Mouse (Mus musculus): ENCODE measurements around the gene Cd47. TPM values are rescaled to one million over a fixed set of nuclear protein-coding genes. Genes with fewer than 3 reads are reported as not detected.

Cd47 gene
- polyA plus RNA-seq, 1 experiment = 79.4 TPM

- Histone ChIP-seq H3K79me2 (ENCODE audit: control insufficient read depth, insufficient read depth) (no peaks in the 10 kb centered on the region), H3ac (ENCODE audit: control insufficient read depth, insufficient read length) (no peak overlapping the region), H3K4me3 (no peak overlapping the region), H3K4me2 (ENCODE audit: low read depth) (no peak overlapping the region), H3K27me3 (ENCODE audit: control insufficient read depth, insufficient read depth, insufficient read length) (no peaks in the 10 kb centered on the region), H3K36me3 (ENCODE audit: control insufficient read depth, insufficient read depth) (no peaks in the 10 kb centered on the region)
- TF ChIP-seq REST (IDR thresholded peaks at IDR 0.05; ENCODE audit: insufficient read depth, insufficient read length) = no peak
- no peak for TF ChIP-seq POLR2AphosphoS2 (IDR thresholded peaks at IDR 0.05; ENCODE audit: insufficient read length, low read depth)
- TF ChIP-seq SRF (IDR thresholded peaks at IDR 0.05; ENCODE audit: control insufficient read depth, insufficient read length, low read depth) = no peak
- TF ChIP-seq TCF12 (IDR thresholded peaks at IDR 0.05; ENCODE audit: insufficient read depth, poor library complexity, severe bottlenecking) = no peak
- TF ChIP-seq CEBPB (IDR thresholded peaks at IDR 0.05; ENCODE audit: insufficient read depth, poor library complexity, severe bottlenecking) = no peak
- no peak for TF ChIP-seq USF1 (IDR thresholded peaks at IDR 0.05; ENCODE audit: low read depth)
- TF ChIP-seq MYOD1 (IDR thresholded peaks at IDR 0.05; ENCODE audit: control insufficient read depth in 1 of 3, insufficient read length in 2 of 3, low read depth in 2 of 3) = no peak
- no peak for TF ChIP-seq TCF3 (IDR thresholded peaks at IDR 0.05; ENCODE audit: insufficient read length, low read depth)
- TF ChIP-seq MYOG (IDR thresholded peaks at IDR 0.05; ENCODE audit: control insufficient read depth in 1 of 3, insufficient read depth in 1 of 3, insufficient read length in 2 of 3, low read depth in 2 of 3) = no peak
- no peak for TF ChIP-seq POLR2A (IDR thresholded peaks at IDR 0.05; ENCODE audit: insufficient read length, low read depth)
- TF ChIP-seq MAX (IDR thresholded peaks at IDR 0.05; ENCODE audit: low read depth) = no peak
- TF ChIP-seq E2F4 (IDR thresholded peaks at IDR 0.05; ENCODE audit: insufficient read depth) = no peak
These were observed 12.6 kb upstream of the Cd47 start for GRCm38 (mm10) chr16:49787714-49788113.

GRCm38 (mm10) chr16:49790575-49791465, 9.5 kb upstream of the Cd47 start:
- no peaks in the 10 kb centered on the region for H3K27me3 ChIP-seq (ENCODE audit: control insufficient read depth, insufficient read depth, insufficient read length)
- no peak overlapping the region for H3K4me2 ChIP-seq (ENCODE audit: low read depth)
- H3ac ChIP-seq (ENCODE audit: control insufficient read depth, insufficient read length) = no peak overlapping the region
- H3K4me3 ChIP-seq = no peak overlapping the region
- H3K36me3 ChIP-seq (ENCODE audit: control insufficient read depth, insufficient read depth) = no peaks in the 10 kb centered on the region
- H3K79me2 ChIP-seq (ENCODE audit: control insufficient read depth, insufficient read depth) = no peaks in the 10 kb centered on the region
- TF ChIP-seq E2F4 (IDR thresholded peaks at IDR 0.05; ENCODE audit: insufficient read depth) (no peak), USF1 (IDR thresholded peaks at IDR 0.05; ENCODE audit: low read depth) (no peak), CEBPB (IDR thresholded peaks at IDR 0.05; ENCODE audit: insufficient read depth, poor library complexity, severe bottlenecking) (no peak), MAX (IDR thresholded peaks at IDR 0.05; ENCODE audit: low read depth) (no peak), SRF (IDR thresholded peaks at IDR 0.05; ENCODE audit: control insufficient read depth, insufficient read length, low read depth) (no peak), MYOG (IDR thresholded peaks at IDR 0.05; ENCODE audit: control insufficient read depth in 1 of 3, insufficient read depth in 1 of 3, insufficient read length in 2 of 3, low read depth in 2 of 3) (no peak), TCF3 (IDR thresholded peaks at IDR 0.05; ENCODE audit: insufficient read length, low read depth) (no peak), MYOD1 (IDR thresholded peaks at IDR 0.05; ENCODE audit: control insufficient read depth in 1 of 3, insufficient read length in 2 of 3, low read depth in 2 of 3) (no peak), TCF12 (IDR thresholded peaks at IDR 0.05; ENCODE audit: insufficient read depth, poor library complexity, severe bottlenecking) (no peak), REST (IDR thresholded peaks at IDR 0.05; ENCODE audit: insufficient read depth, insufficient read length) (no peak), POLR2A (IDR thresholded peaks at IDR 0.05; ENCODE audit: insufficient read length, low read depth) (no peak), POLR2AphosphoS2 (IDR thresholded peaks at IDR 0.05; ENCODE audit: insufficient read length, low read depth) (no peak)

DNA sequence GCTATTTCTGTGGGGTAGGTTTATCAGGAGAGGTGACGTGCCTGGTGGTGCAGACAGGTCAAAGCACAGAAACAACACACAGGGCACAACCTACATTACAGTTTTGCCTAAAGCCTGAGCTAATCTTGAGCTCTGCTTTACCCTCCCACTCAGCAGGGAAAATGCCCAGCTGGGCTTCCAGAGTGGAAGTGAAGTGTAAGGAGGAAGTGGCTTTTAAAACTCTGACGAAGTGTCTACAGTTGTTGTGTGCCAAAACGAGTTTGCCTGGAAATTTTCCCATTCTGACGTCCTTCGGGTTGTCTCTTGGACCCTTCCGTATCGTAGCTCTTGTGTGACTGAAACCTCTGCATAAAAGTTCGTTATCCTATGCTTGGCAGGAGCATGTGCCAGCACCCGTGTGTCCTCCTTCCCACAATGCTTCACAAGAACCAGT, 7.9 kb upstream of the Cd47 start:
- H3K4me2 ChIP-seq (ENCODE audit: low read depth) = no peak overlapping the region
- H3K4me3 ChIP-seq = no peak overlapping the region

GRCm38 (mm10) chr16:49793596-49793995, 6.7 kb upstream of the Cd47 start:
- TF ChIP-seq E2F4 (IDR thresholded peaks at IDR 0.05; ENCODE audit: insufficient read depth) (no peak), USF1 (IDR thresholded peaks at IDR 0.05; ENCODE audit: low read depth) (no peak), MYOG (IDR thresholded peaks at IDR 0.05; ENCODE audit: control insufficient read depth in 1 of 3, insufficient read depth in 1 of 3, insufficient read length in 2 of 3, low read depth in 2 of 3) (no peak), CEBPB (IDR thresholded peaks at IDR 0.05; ENCODE audit: insufficient read depth, poor library complexity, severe bottlenecking) (no peak), MYOD1 (IDR thresholded peaks at IDR 0.05; ENCODE audit: control insufficient read depth in 1 of 3, insufficient read length in 2 of 3, low read depth in 2 of 3) (no peak), TCF12 (IDR thresholded peaks at IDR 0.05; ENCODE audit: insufficient read depth, poor library complexity, severe bottlenecking) (no peak), TCF3 (IDR thresholded peaks at IDR 0.05; ENCODE audit: insufficient read length, low read depth) (no peak), MAX (IDR thresholded peaks at IDR 0.05; ENCODE audit: low read depth) (no peak), REST (IDR thresholded peaks at IDR 0.05; ENCODE audit: insufficient read depth, insufficient read length) (no peak), SRF (IDR thresholded peaks at IDR 0.05; ENCODE audit: control insufficient read depth, insufficient read length, low read depth) (no peak), POLR2A (IDR thresholded peaks at IDR 0.05; ENCODE audit: insufficient read length, low read depth) (no peak), POLR2AphosphoS2 (IDR thresholded peaks at IDR 0.05; ENCODE audit: insufficient read length, low read depth) (no peak)
- H3K4me2 ChIP-seq (ENCODE audit: low read depth) = no peak overlapping the region

More for the DNA sequence above, 7.9 kb upstream of the Cd47 start:
- Histone ChIP-seq H3ac (ENCODE audit: control insufficient read depth, insufficient read length) (no peak overlapping the region), H3K36me3 (ENCODE audit: control insufficient read depth, insufficient read depth) (no peaks in the 10 kb centered on the region), H3K27me3 (ENCODE audit: control insufficient read depth, insufficient read depth, insufficient read length) (no peaks in the 10 kb centered on the region), H3K79me2 (ENCODE audit: control insufficient read depth, insufficient read depth) (no peaks in the 10 kb centered on the region)
- TF ChIP-seq TCF12 (IDR thresholded peaks at IDR 0.05; ENCODE audit: insufficient read depth, poor library complexity, severe bottlenecking) = no peak
- TF ChIP-seq SRF (IDR thresholded peaks at IDR 0.05; ENCODE audit: control insufficient read depth, insufficient read length, low read depth) = no peak
- TF ChIP-seq USF1 (IDR thresholded peaks at IDR 0.05; ENCODE audit: low read depth) = no peak
- no peak for TF ChIP-seq E2F4 (IDR thresholded peaks at IDR 0.05; ENCODE audit: insufficient read depth)
- TF ChIP-seq REST (IDR thresholded peaks at IDR 0.05; ENCODE audit: insufficient read depth, insufficient read length) = no peak
- no peak for TF ChIP-seq POLR2A (IDR thresholded peaks at IDR 0.05; ENCODE audit: insufficient read length, low read depth)
- no peak for TF ChIP-seq MAX (IDR thresholded peaks at IDR 0.05; ENCODE audit: low read depth)
- no peak for TF ChIP-seq CEBPB (IDR thresholded peaks at IDR 0.05; ENCODE audit: insufficient read depth, poor library complexity, severe bottlenecking)
- no peak for TF ChIP-seq TCF3 (IDR thresholded peaks at IDR 0.05; ENCODE audit: insufficient read length, low read depth)

More at GRCm38 (mm10) chr16:49793596-49793995, 6.7 kb upstream of the Cd47 start:
- Histone ChIP-seq H3K79me2 (ENCODE audit: control insufficient read depth, insufficient read depth) (no peaks in the 10 kb centered on the region), H3K4me3 (no peak overlapping the region), H3K27me3 (ENCODE audit: control insufficient read depth, insufficient read depth, insufficient read length) (no peaks in the 10 kb centered on the region), H3K36me3 (ENCODE audit: control insufficient read depth, insufficient read depth) (no peaks in the 10 kb centered on the region), H3ac (ENCODE audit: control insufficient read depth, insufficient read length) (no peak overlapping the region)

Data from myocyte (in vitro differentiated cells).